9 mouse cellular contexts compared by ENCODE assay signal in genomic region chr10:43022190-43022761, GRCm38 (mm10).
DNase-seq lines count a peak whose midpoint lies in the region; ATAC-seq and TF ChIP-seq lines count a peak whose summit lies in the region.
"Had no signal": no experiment of that assay in that cellular context is flagged by ENCODE, and none has a peak within 500 bp of the region (broad histone marks: within the 10 kb centered on the region; RNA-seq: fewer than 3 reads in every experiment).

No protein-coding gene starts in this region.

- no peak for TF ChIP-seq CTCF in layer of hippocampus, adult 2 months (conservative IDR thresholded peaks at IDR 0.05)

- intact Hi-C loops in gastrocnemius, postnatal 36 days (cut with DNase I) = no loop called here

- 2% methylated on average over 29 of the region's 29 CpGs for WGBS in embryonic facial prominence, embryonic 10.5 days
- WGBS in limb, embryonic 11.5 days = 1% methylated on average over 29 of the region's 29 CpGs

- H3K4me1 ChIP-seq in embryonic facial prominence, embryonic 10.5 days = peaks cover 27% of the 10 kb centered on the region
- peaks cover 15% of the 10 kb centered on the region for H3K4me1 ChIP-seq in limb, embryonic 11.5 days (ENCODE audit: control insufficient read depth, insufficient read depth, low read length)

- H3K27me3 ChIP-seq in embryonic facial prominence, embryonic 10.5 days (replicated peaks; ENCODE audit: low read depth, poor library complexity, severe bottlenecking) = peaks cover 77% of the 10 kb centered on the region
- H3K27me3 ChIP-seq in limb, embryonic 11.5 days (ENCODE audit: control insufficient read depth, insufficient read depth, low read length) = peaks cover 35% of the 10 kb centered on the region

- no peak for ATAC-seq in limb, embryonic 11.5 days (ENCODE audit: insufficient number of reproducible peaks, low FRiP score, low TSS enrichment, low read depth)
- ATAC-seq: Patski had no signal

- H3K27ac ChIP-seq in layer of hippocampus, adult 2 months = peak overlapping the region; percentile 75
- H3K27ac ChIP-seq in embryonic facial prominence, embryonic 10.5 days (replicated peaks) = peak overlapping the region; percentile 75; the same call in 1 of the 2 replicates
- no peak overlapping the region for H3K27ac ChIP-seq in limb, embryonic 11.5 days (replicated peaks; ENCODE audit: low read depth, low read length)

- peak overlapping the region; percentile 53 for H3K9ac ChIP-seq in limb, embryonic 11.5 days (ENCODE audit: low read length)

- no peaks in the 10 kb centered on the region for H3K9me3 ChIP-seq in embryonic facial prominence, embryonic 10.5 days
- H3K9me3 ChIP-seq in limb, embryonic 11.5 days (ENCODE audit: control insufficient read depth, low read length) = no peaks in the 10 kb centered on the region

- peak overlapping the region; percentile 47; the same call in 1 of the 2 replicates for H3K4me3 ChIP-seq in layer of hippocampus, adult 2 months
- H3K4me3 ChIP-seq in embryonic facial prominence, embryonic 10.5 days = peak overlapping the region; percentile 69
- peak overlapping the region; percentile 41 for H3K4me3 ChIP-seq in limb, embryonic 11.5 days (ENCODE audit: low read depth, low read length)

- peak overlapping the region; percentile 98 for H3K4me2 ChIP-seq in limb, embryonic 11.5 days (ENCODE audit: low read depth, severe bottlenecking)

- DNase-seq in layer of hippocampus, adult 2 months (ENCODE audit: low spot score in 2 of 2) = no peak
- no peak for DNase-seq in layer of hippocampus, adult 9-10 months (ENCODE audit: low spot score)
- peak; percentile 43 for DNase-seq in embryonic facial prominence, embryonic 10.5 days (ENCODE audit: low spot score)
- peak; percentile 37 for DNase-seq in limb, embryonic 11.5 days (ENCODE audit: low spot score)
- DNase-seq in retina, embryonic 14.5 days (ENCODE audit: low spot score) = peak; percentile 59
- no peak for DNase-seq in ovary, postnatal 36 days (ENCODE audit: low spot score)
- DNase-seq in gastrocnemius, postnatal 36 days = no peak
- DNase-seq in kidney, adult 11 months = no peak

- H3K36me3 ChIP-seq in embryonic facial prominence, embryonic 10.5 days (replicated peaks) = peaks cover 16% of the 10 kb centered on the region; the same call in 1 of the 2 replicates
- no peaks in the 10 kb centered on the region for H3K36me3 ChIP-seq in limb, embryonic 11.5 days (ENCODE audit: control insufficient read depth, insufficient read depth, low read length)

Comparison
In these comparisons a context has a peak if more than half of its experiments do, and no peak if none do; other contexts are left out.
1. DNase-seq: peak in embryonic facial prominence, embryonic 10.5 days (single experiment), limb, embryonic 11.5 days (single experiment) and retina, embryonic 14.5 days (single experiment); none in layer of hippocampus, adult 2 months (0 of 2), layer of hippocampus, adult 9-10 months (single experiment), ovary, postnatal 36 days (single experiment), gastrocnemius, postnatal 36 days (0 of 2) and kidney, adult 11 months (single experiment).
2. Peak in every context shown above with its lines, with median percentiles within 50 percentile points of each other: H3K4me3 ChIP-seq.